Mouse (Mus musculus): ENCODE measurements around the gene Son. TPM values are rescaled to one million over a fixed set of nuclear protein-coding genes. Genes with fewer than 3 reads are reported as not detected.
"Not testable (repeated sequence)": the region's sequence is repeated elsewhere in the genome, so short reads cannot be mapped to it uniquely, and the experiment has no call there.

The Son gene
- total RNA-seq, 2 experiments from 2014 or later = 87.4 to 101 TPM

GRCm38 (mm10) chr16:91632940-91633339 lies 14.4 kb upstream of the Son start:
- DNase-seq = no peak
- intact Hi-C loops (cut with DNase I) = no loop called here

- intact Hi-C loops (cut with DNase I) = no loop called here
These were observed 13.7 kb upstream of the Son start for GRCm38 (mm10) chr16:91633641-91634040.

GRCm38 (mm10) chr16:91639161-91639560 lies 8.1 kb upstream of the Son start:
- DNase-seq = no peak
- intact Hi-C loops (cut with DNase I) = no loop called here

More at GRCm38 (mm10) chr16:91633641-91634040, 13.7 kb upstream of the Son start:
- no peak for DNase-seq

GRCm38 (mm10) chr16:91639636-91640035 lies 7.7 kb upstream of the Son start:
- intact Hi-C loops (cut with DNase I) = no loop called here
- no peak for DNase-seq

- intact Hi-C loops (cut with DNase I) = no loop called here
- DNase-seq = no peak
These were observed 7.1 kb upstream of the Son start for GRCm38 (mm10) chr16:91640171-91640570.

DNA sequence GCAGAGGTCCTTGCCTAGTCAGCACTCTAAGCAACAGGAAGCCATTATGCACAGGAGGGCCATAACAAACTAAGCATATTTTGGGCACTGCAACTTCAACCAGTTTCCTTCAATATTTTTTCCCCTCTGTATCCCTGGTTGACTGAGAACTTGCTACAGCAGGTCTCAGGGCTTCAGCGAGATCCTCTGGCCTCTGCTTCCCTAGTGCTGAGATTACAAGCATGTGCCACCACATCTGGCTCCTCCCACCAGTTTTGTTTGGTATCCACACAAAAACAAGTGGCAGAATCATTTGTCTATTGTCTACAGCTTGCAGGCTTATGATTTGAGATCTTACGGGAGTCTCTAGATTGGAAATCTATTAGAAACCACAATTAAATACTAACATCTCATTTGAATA lies 2.4 kb upstream of the Son start:
- DNase-seq = no peak
- intact Hi-C loops (cut with DNase I) = loop anchor here (5.0 kb wide), 2 partner anchors 42 to 48 kb away; partner anchors contain the start of genes Donson and Tmem50b

DNA sequence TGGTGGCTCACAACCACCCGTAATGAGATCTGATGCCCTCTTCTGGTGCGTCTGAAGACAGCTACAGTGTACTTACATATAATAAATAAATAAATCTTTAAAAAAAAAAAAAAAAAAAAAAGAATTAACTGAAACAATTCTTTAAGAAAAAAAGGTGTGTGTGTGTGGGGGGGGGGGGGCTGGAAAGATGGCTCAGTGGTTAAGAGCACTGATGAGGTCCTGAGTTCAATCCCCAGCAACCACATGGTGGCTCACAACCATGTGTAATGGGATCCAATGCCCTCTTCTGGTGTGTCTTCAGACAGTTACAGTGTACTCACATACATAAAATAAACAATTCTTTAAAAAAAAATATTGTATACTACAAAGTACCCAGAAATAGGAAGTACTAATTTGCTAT lies 1.9 kb upstream of the Son start:
- DNase-seq = not testable (repeated sequence)

DNA sequence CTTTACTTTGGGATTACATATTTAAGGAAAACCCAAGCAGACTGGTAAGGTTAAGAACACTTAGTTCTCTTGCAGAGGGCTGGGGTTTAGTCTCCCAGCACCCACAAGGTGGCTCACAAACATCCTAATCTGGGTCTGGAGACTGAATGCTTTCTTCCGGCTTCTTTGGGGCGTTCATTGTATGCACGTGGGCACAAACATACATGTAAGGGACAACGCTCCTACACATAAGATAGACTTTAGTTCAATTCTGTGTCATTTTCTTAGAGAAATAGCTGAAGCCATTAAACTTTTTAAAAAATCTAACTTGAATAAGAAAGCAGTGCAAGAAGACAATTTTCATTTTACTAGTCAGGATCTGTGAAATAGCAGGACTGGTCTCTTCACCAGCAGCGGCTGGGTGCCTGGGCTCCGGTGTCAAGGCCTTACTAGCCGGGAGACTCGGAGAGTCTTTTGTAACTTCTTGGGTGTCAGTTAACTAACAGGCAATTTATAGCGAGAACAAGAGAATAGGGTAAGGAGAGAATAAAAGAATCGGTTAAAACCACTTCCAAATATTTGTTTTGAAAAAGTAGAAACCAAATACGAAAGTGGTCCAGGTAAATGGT lies 1.2 kb upstream of the Son start:
- DNase-seq = no peak
- intact Hi-C loops (cut with DNase I) = loop anchor here (5.0 kb wide), 2 partner anchors 41 to 49 kb away; partner anchors contain the start of genes Donson and Tmem50b

More for the DNA sequence above, 1.9 kb upstream of the Son start:
- intact Hi-C loops (cut with DNase I) = loop anchor here (5.0 kb wide), 2 partner anchors 42 to 48 kb away; partner anchors contain the start of genes Donson and Tmem50b

DNA sequence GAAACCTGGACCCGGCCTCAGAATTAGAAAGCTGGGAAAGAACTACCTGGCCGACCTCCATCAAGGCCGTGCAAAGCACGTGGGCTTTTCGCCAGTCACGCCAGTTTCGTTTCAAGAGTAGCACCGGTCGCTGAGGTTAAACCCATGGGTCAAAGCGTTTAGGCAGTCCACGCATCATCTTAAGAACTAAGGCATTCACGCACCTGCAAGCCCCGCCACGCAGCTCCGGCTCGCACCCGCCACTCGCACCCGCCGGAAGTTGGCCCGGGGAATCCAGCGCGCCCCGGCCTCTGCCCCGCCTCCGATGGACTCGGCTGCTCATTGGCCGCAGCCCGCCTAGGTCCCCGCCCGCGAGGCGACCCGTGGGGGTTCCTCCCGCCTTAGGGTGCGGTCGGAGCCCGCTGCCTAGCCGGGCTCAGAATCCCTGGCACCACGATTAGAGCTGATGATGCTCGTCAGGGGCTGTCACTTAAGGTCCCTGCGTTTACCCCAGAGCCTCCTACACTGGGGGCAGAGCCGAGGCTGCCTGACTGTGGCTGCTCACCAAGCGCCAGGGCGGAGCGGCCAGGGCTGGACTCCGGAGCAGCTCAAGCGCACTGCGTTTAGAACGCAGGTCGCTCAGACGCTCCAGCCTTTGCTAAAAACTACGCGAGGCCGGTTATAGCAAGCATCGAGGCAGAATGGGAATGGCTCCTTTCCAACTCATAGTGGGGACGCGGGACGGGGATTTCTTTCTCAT lies 456 bp upstream of the Son start, which contains the start of gene Gart:
Gart (minus strand) TSS at position 272 of the 739 bp plus-strand sequence.
- intact Hi-C loops (cut with DNase I) = loop anchor here (5.0 kb wide), 2 partner anchors 40 to 50 kb away; partner anchors contain the start of genes Donson and Tmem50b
- DNase-seq = peak; percentile 90 to 94

DNA sequence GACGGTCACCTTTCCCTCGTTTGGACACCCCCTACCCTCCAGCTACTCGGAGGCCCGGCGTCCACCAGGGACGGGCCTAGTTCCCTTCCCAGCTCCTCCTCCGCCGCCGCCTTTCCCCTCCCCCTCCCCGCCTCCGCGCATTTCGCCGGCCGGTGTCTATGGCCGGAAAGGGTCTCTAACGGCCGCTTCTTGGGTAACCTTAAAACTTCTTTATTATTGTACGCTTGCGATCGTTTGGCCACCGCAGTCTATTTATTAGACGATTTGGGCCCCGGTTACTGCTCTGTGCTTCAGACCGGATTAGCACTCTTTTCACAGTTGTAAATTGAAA lies 879 bp downstream of the Son start:
- intact Hi-C loops (cut with DNase I) = loop anchor here (5.0 kb wide), 2 partner anchors 39 to 51 kb away; partner anchors contain the start of genes Donson and Tmem50b
- peak; percentile 68 to 74 for DNase-seq

DNA sequence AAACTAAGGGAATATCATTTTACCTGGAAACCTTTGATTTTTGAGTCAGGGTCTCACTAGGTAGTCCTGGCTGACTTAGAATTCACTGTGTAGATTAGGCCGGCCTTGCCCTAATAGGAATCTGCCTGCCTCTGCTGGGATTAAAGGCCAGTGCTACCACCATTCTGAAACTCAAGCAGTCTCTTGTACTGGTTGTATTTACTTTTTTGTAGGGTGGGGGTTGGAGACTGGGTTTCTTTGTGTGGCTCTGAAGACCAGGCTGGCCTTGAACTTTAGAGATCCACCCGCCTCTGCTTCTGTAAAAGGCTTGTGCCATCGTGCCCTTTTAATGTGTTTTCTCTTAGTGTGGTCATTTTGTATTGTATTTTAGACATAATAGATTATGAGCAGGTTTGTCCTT lies 1.9 kb downstream of the Son start:
- intact Hi-C loops (cut with DNase I) = loop anchor here (5.0 kb wide), 2 partner anchors 38 to 52 kb away; partner anchors contain the start of genes Donson and Tmem50b
- DNase-seq = no peak

DNA sequence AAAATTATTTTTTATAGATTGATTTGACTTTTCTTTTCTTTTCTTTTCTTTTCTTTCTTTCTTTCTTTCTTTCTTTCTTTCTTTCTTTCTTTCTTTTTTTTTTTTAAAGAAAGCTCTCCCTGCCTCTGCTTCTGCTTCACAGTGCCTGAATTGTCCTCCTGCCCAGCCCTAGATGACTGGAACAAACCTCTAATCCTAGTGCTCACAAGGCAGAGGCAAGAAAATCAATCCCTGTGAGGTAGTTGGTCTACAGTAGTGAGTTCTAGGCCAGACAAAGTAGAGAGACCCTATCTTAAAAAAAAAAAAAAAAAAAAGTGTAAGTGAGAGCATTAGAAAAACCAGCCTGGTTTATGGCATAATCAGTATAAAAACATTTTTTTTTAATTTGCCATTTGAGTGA lies 2.5 kb downstream of the Son start:
- intact Hi-C loops (cut with DNase I) = loop anchor here (5.0 kb wide), 2 partner anchors 38 to 52 kb away; partner anchors contain the start of genes Donson and Tmem50b

DNA sequence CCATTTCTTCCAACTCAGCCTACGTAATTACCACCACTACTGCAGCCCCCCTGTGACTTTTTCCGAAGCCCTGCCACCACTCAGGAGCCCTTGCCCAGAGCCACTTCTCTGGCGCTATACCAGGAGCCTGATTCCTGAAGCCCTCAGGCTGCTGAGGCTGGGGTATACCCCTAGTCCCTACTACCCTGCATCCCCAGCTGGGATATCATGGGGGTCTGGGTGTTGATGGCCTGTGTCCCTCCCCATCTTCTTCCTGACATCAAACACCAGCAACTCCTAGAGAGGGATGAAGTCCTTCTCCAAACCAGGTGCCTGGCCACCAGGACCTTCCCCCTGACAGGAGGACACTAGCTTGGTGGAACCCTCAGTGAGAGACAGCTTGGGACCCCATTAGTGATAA lies 4.9 kb downstream of the Son start:
- intact Hi-C loops (cut with DNase I) = no loop called here
- DNase-seq = no peak

More for the DNA sequence above, 2.5 kb downstream of the Son start:
- DNase-seq = no peak

DNA sequence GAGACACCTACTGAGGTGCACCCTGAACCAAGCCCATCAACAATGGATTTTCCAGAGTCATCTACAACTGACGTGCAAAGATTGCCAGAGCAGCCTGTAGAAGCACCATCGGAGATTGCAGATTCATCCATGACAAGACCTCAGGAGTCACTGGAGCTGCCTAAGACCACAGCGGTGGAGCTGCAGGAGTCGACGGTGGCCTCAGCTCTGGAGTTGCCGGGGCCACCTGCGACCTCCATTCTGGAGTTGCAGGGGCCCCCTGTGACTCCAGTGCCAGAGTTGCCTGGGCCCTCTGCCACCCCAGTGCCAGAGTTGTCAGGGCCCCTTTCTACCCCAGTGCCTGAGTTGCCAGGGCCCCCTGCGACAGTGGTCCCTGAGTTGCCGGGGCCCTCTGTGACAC lies 8.0 kb downstream of the Son start:
- DNase-seq = no peak
- intact Hi-C loops (cut with DNase I) = no loop called here

DNA sequence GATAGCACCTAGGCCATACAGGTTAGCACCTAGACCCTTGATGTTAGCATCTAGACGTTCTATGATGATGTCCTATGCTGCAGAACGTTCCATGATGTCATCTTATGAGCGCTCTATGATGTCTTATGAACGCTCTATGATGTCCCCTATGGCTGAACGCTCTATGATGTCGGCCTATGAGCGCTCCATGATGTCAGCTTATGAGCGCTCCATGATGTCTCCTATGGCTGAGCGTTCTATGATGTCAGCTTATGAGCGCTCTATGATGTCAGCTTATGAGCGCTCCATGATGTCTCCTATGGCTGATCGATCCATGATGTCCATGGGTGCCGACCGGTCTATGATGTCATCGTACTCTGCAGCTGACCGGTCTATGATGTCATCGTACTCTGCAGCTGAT lies 10.0 kb downstream of the Son start:
- intact Hi-C loops (cut with DNase I) = no loop called here
- DNase-seq = no peak

GRCm38 (mm10) chr16:91658471-91658870 lies 11.2 kb downstream of the Son start:
- DNase-seq = no peak
- intact Hi-C loops (cut with DNase I) = no loop called here

DNA sequence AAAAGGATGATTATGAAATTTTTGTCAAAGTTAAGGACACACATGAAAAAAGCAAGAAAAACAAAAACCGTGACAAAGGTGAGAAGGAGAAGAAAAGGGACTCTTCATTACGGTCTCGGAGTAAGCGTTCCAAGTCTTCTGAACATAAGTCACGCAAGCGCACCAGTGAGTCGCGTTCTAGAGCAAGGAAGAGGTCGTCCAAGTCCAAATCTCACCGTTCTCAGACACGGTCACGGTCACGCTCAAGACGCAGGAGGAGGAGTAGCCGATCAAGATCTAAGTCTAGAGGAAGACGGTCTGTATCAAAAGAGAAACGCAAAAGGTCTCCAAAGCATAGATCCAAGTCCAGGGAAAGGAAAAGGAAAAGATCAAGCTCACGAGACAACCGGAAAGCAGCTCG lies 12.5 kb downstream of the Son start:
- intact Hi-C loops (cut with DNase I) = no loop called here
- no peak for DNase-seq

- intact Hi-C loops (cut with DNase I) = no loop called here
- no peak for DNase-seq
These were observed 14.1 kb downstream of the Son start for GRCm38 (mm10) chr16:91661397-91661796.

- DNase-seq = no peak
- intact Hi-C loops (cut with DNase I) = no loop called here
These were observed 15.0 kb downstream of the Son start for GRCm38 (mm10) chr16:91662336-91662735.

DNA sequence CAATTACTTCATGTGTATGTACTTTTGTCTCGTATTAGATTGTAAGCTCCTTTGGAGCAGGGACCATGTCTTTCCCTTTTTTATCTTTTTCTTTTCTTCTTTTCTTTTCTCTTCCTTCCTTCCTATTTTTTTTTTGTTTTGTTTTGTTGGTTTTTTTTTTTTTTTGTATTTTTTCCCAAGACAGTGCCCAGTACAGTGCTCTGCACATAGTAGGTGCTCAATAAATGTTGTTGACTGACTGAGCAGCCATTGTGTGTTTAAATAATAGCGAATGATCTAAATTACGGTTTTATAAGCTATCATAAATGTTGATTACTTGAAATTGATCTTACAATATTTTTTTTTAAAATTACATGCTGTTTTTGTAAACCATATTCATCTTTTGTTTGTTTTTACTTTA lies 16.5 kb downstream of the Son start:
- intact Hi-C loops (cut with DNase I) = no loop called here
- no peak for DNase-seq

DNA sequence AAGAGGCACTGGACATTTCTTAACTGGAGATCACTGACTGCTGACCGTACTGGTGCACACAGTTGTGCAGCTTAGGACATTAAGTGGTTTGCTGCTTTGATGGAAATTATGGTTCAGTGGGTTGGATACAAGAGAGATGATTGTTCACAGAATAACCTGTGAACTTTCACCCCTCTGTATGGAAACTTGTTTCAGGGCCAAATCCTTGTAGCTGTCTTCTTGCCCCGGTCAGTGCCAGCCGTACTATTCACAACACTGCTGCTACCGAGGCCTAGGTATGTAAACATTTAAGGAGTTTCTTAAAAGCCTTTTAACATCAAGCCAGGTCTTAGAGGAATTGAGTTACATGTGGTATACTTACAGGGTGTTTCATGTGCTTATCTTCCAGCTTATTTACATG lies 27.2 kb downstream of the Son start:
- DNase-seq = no peak
- intact Hi-C loops (cut with DNase I) = no loop called here

Measured in gastrocnemius, postnatal 36 days (tissue).